Mouse (Mus musculus): ENCODE results near the gene Timm44.

DNA sequence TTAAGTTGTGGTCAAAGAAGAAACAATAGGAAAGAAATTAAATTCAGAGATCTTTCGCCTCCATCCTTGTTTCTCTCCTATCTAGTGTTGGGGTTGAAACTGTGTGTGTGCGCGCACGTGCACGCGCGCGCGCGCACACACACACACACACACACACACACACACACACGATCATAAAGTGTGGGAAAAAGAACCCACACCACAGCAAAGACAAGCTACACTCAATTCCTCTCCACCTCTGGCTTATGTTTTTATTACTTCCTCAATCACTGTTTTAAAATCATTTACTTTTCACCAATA lies 43.8 kb upstream of the Timm44 start:
- TF ChIP-seq CTCF (IDR thresholded peaks at IDR 0.05; ENCODE audit: low read depth), result no peak
- no peak for TF ChIP-seq EP300 (optimal IDR thresholded peaks at IDR 0.05)

Measured in stomach, postnatal 0 days (tissue).